Mouse (Mus musculus) hindbrain, embryonic 12.5 days (tissue): ENCODE data around the gene Spocd1. TPM values are rescaled to one million over a fixed set of nuclear protein-coding genes. Genes with fewer than 3 reads are reported as not detected.
A peak's percentile ranks its signal among the peaks of the same experiment; 100 is the strongest.

Experiments used
- ATAC-seq: fragments of 200-750 bp; cut with Nextera tagmentation; 2 replicates; pipeline ENCODE4 v1.8.0; 2017; ENCODE audit warnings: moderate TSS enrichment; ENCODE audit not compliant: low FRiP score
- H3K27ac ChIP-seq: fragments of 300-500 bp; sonication (generic); 2 replicates; pipeline ENCODE4 v1.5.1; 2016; ENCODE audit warnings: mild to moderate bottlenecking
- H3K27me3 ChIP-seq: fragments of 300-500 bp; sonication (generic); 2 replicates; pipeline ENCODE4 v1.6.1; 2016; ENCODE audit warnings: mild to moderate bottlenecking
- H3K36me3 ChIP-seq: fragments of 300-500 bp; sonication (generic); 2 replicates; pipeline ENCODE4 v1.6.1; 2016; ENCODE audit warnings: mild to moderate bottlenecking
- H3K4me1 ChIP-seq: fragments of 300-500 bp; sonication (generic); 2 replicates; pipeline ENCODE4 v1.6.1; 2016
- H3K4me2 ChIP-seq: fragments of 300-500 bp; sonication (generic); replicated peaks from 2 replicates; pipeline ENCODE4 v1.6.1; 2016; ENCODE audit warnings: mild to moderate bottlenecking
- H3K4me3 ChIP-seq: fragments of 300-500 bp; sonication (generic); 2 replicates; pipeline ENCODE4 v1.5.1; 2016; ENCODE audit warnings: mild to moderate bottlenecking
- H3K9ac ChIP-seq: fragments of 300-500 bp; sonication (generic); 2 replicates; pipeline ENCODE4 v1.6.1; 2016; ENCODE audit warnings: mild to moderate bottlenecking, moderate library complexity
- H3K9me3 ChIP-seq: fragments of 300-500 bp; sonication (generic); replicated peaks from 2 replicates; pipeline ENCODE4 v1.6.1; 2016; ENCODE audit warnings: mild to moderate bottlenecking
- WGBS: fragments of 180-500 bp; shearing (Covaris S2); methylation state at CpG from one replicate; pipeline ENCODE4 v1.1.7; 2016; 5-methylcytosine and 5-hydroxymethylcytosine counted together
- polyA plus RNA-seq: library from polyadenylated mRNA; unstranded; fragments of >200 nt; fragmentation: Nextera tagmentation; extraction: Ambion mirVana; gene quantifications from 2 replicates; pipeline ENCODE4 v1.2.1, GENCODE M21; 2016

Gene Spocd1
- polyA plus RNA-seq, 1 experiment from 2014 or later, result 0.06 TPM

GRCm38 (mm10) chr4:129906016-129906415 is 23.0 kb upstream of the Spocd1 start:
- Histone ChIP-seq H3K4me2 (no peak overlapping the region), H3K9ac (no peak overlapping the region), H3K4me1 (peaks cover 10% of the 10 kb centered on the region), H3K9me3 (no peaks in the 10 kb centered on the region), H3K27me3 (no peaks in the 10 kb centered on the region), H3K27ac (no peak overlapping the region), H3K4me3 (no peak overlapping the region), H3K36me3 (no peaks in the 10 kb centered on the region)
- WGBS, result 65% methylated on average over 13 of the region's 13 CpGs
- no peak for ATAC-seq

GRCm38 (mm10) chr4:129908836-129909235 is 20.2 kb upstream of the Spocd1 start:
- no peaks in the 10 kb centered on the region for H3K27me3 ChIP-seq
- WGBS, result 69% methylated on average over 3 of the region's 3 CpGs
- H3K4me3 ChIP-seq, result no peak overlapping the region
- H3K27ac ChIP-seq, result no peak overlapping the region
- H3K4me1 ChIP-seq, result peaks cover 17% of the 10 kb centered on the region
- no peak for ATAC-seq
- no peak overlapping the region for H3K9ac ChIP-seq
- H3K9me3 ChIP-seq, result no peaks in the 10 kb centered on the region
- H3K36me3 ChIP-seq, result no peaks in the 10 kb centered on the region
- H3K4me2 ChIP-seq, result no peak overlapping the region

GRCm38 (mm10) chr4:129909261-129909731 is 19.8 kb upstream of the Spocd1 start:
- Histone ChIP-seq H3K4me1 (peaks cover 21% of the 10 kb centered on the region), H3K9me3 (no peaks in the 10 kb centered on the region), H3K27me3 (no peaks in the 10 kb centered on the region), H3K27ac (no peak overlapping the region), H3K36me3 (no peaks in the 10 kb centered on the region), H3K4me2 (no peak overlapping the region), H3K9ac (no peak overlapping the region), H3K4me3 (no peak overlapping the region)
- ATAC-seq, result no peak
- 69% methylated on average over 4 of the region's 4 CpGs for WGBS

- Histone ChIP-seq H3K4me3 (no peak overlapping the region), H3K9me3 (no peaks in the 10 kb centered on the region), H3K27ac (no peak overlapping the region), H3K27me3 (no peaks in the 10 kb centered on the region), H3K4me1 (peaks cover 16% of the 10 kb centered on the region), H3K9ac (no peak overlapping the region), H3K36me3 (no peaks in the 10 kb centered on the region), H3K4me2 (no peak overlapping the region)
- ATAC-seq, result no peak
- WGBS, result 77% methylated on average over 3 of the region's 3 CpGs
Observed at GRCm38 (mm10) chr4:129912998-129913397, 16.1 kb upstream of the Spocd1 start.

- no peak for ATAC-seq
- H3K27me3 ChIP-seq, result no peaks in the 10 kb centered on the region
- WGBS, result 15% methylated on average over 16 of the region's 16 CpGs
- H3K4me1 ChIP-seq, result peaks cover 16% of the 10 kb centered on the region
- no peak overlapping the region for H3K4me3 ChIP-seq
- H3K4me2 ChIP-seq, result peak overlapping the region; percentile 24; the same call in 1 of the 2 replicates
- H3K9me3 ChIP-seq, result no peaks in the 10 kb centered on the region
- H3K9ac ChIP-seq, result no peak overlapping the region
- no peaks in the 10 kb centered on the region for H3K36me3 ChIP-seq
- no peak overlapping the region for H3K27ac ChIP-seq
Observed at GRCm38 (mm10) chr4:129913761-129914644, 15.0 kb upstream of the Spocd1 start.

GRCm38 (mm10) chr4:129914686-129915085 is 14.4 kb upstream of the Spocd1 start:
- Histone ChIP-seq H3K9ac (no peak overlapping the region), H3K27me3 (no peaks in the 10 kb centered on the region), H3K4me3 (no peak overlapping the region), H3K4me1 (peaks cover 16% of the 10 kb centered on the region), H3K4me2 (no peak overlapping the region), H3K27ac (no peak overlapping the region), H3K36me3 (no peaks in the 10 kb centered on the region), H3K9me3 (no peaks in the 10 kb centered on the region)
- 63% methylated on average over 4 of the region's 4 CpGs for WGBS
- no peak for ATAC-seq

- H3K36me3 ChIP-seq, result no peaks in the 10 kb centered on the region
- H3K4me3 ChIP-seq, result no peak overlapping the region
- no peaks in the 10 kb centered on the region for H3K27me3 ChIP-seq
- H3K9ac ChIP-seq, result no peak overlapping the region
- ATAC-seq, result no peak
- 91% methylated on average over 7 of the region's 7 CpGs for WGBS
- H3K27ac ChIP-seq, result no peak overlapping the region
- no peaks in the 10 kb centered on the region for H3K9me3 ChIP-seq
- peaks cover 16% of the 10 kb centered on the region for H3K4me1 ChIP-seq
- no peak overlapping the region for H3K4me2 ChIP-seq
Observed at GRCm38 (mm10) chr4:129915349-129915988, 13.6 kb upstream of the Spocd1 start.

- H3K9me3 ChIP-seq, result no peaks in the 10 kb centered on the region
- H3K27me3 ChIP-seq, result no peaks in the 10 kb centered on the region
- no peaks in the 10 kb centered on the region for H3K36me3 ChIP-seq
- H3K4me3 ChIP-seq, result no peak overlapping the region
- WGBS, result 29% methylated on average over 2 of the region's 2 CpGs
- H3K4me2 ChIP-seq, result no peak overlapping the region
- no peak overlapping the region for H3K27ac ChIP-seq
- no peak overlapping the region for H3K9ac ChIP-seq
- ATAC-seq, result no peak
- H3K4me1 ChIP-seq, result peaks cover 18% of the 10 kb centered on the region
Observed at GRCm38 (mm10) chr4:129916159-129916558, 12.9 kb upstream of the Spocd1 start.

- Histone ChIP-seq H3K9ac (no peak overlapping the region), H3K4me3 (no peak overlapping the region), H3K9me3 (no peaks in the 10 kb centered on the region), H3K4me2 (no peak overlapping the region), H3K27ac (no peak overlapping the region), H3K27me3 (no peaks in the 10 kb centered on the region), H3K4me1 (peaks cover 22% of the 10 kb centered on the region), H3K36me3 (no peaks in the 10 kb centered on the region)
- WGBS, result 60% methylated on average over 8 of the region's 8 CpGs
- no peak for ATAC-seq
Observed at GRCm38 (mm10) chr4:129917016-129917603, 11.9 kb upstream of the Spocd1 start.

- H3K4me1 ChIP-seq, result peaks cover 18% of the 10 kb centered on the region
- no peak overlapping the region for H3K4me3 ChIP-seq
- H3K9ac ChIP-seq, result no peak overlapping the region
- H3K9me3 ChIP-seq, result no peaks in the 10 kb centered on the region
- ATAC-seq, result no peak
- no peaks in the 10 kb centered on the region for H3K27me3 ChIP-seq
- no peak overlapping the region for H3K4me2 ChIP-seq
- H3K27ac ChIP-seq, result no peak overlapping the region
- no peaks in the 10 kb centered on the region for H3K36me3 ChIP-seq
- WGBS, result 75% methylated on average over 5 of the region's 5 CpGs
Observed at GRCm38 (mm10) chr4:129918464-129918863, 10.6 kb upstream of the Spocd1 start.

GRCm38 (mm10) chr4:129918901-129919300 is 10.1 kb upstream of the Spocd1 start:
- ATAC-seq, result no peak
- WGBS, result 79% methylated on average over 3 of the region's 3 CpGs

GRCm38 (mm10) chr4:129920542-129921313 is 8.3 kb upstream of the Spocd1 start:
- ATAC-seq, result no peak
- Histone ChIP-seq H3K36me3 (no peaks in the 10 kb centered on the region), H3K4me2 (no peak overlapping the region), H3K4me1 (peaks cover 10% of the 10 kb centered on the region; the same call in 1 of the 2 replicates), H3K4me3 (no peak overlapping the region), H3K27ac (no peak overlapping the region), H3K27me3 (no peaks in the 10 kb centered on the region), H3K9ac (no peak overlapping the region), H3K9me3 (no peaks in the 10 kb centered on the region)
- WGBS, result 83% methylated on average over 15 of the region's 15 CpGs

More at GRCm38 (mm10) chr4:129918901-129919300, 10.1 kb upstream of the Spocd1 start:
- H3K4me2 ChIP-seq, result no peak overlapping the region
- H3K9me3 ChIP-seq, result no peaks in the 10 kb centered on the region
- no peak overlapping the region for H3K4me3 ChIP-seq
- H3K36me3 ChIP-seq, result no peaks in the 10 kb centered on the region
- no peak overlapping the region for H3K27ac ChIP-seq
- H3K27me3 ChIP-seq, result no peaks in the 10 kb centered on the region
- no peak overlapping the region for H3K9ac ChIP-seq
- peaks cover 14% of the 10 kb centered on the region for H3K4me1 ChIP-seq
